Mouse (Mus musculus): ENCODE measurements at regions not wholly inside any gene's neighbourhood (a gene's known extent, or its start where the extent isn't known, plus 50 kb on each side); places are given as distances from the start of the nearest gene placed in this dataset.

GRCm38 (mm10) chr4:131496900-131497299 is 341.2 kb downstream of the Ptpru start:
- TF ChIP-seq KAT2A (IDR thresholded peaks at IDR 0.05; ENCODE audit: insufficient replicate concordance, low read length) (no peak), HCFC1 (IDR thresholded peaks at IDR 0.05; ENCODE audit: low read depth, low read length) (no peak), SIN3A (IDR thresholded peaks at IDR 0.05; ENCODE audit: low read length) (no peak)
- in situ Hi-C loops (cut with MboI; ENCODE audit: low pct_ligation_motif_present, low pct_unique_long_range_greater_than_20kb, low sequenced_read_pairs) (no loop called here), dilution Hi-C loops (cut with MboI; ENCODE audit: extremely low pct_ligation_motif_present, extremely low pct_unique_long_range_greater_than_20kb, low sequenced_read_pairs) (no loop called here)
- Histone ChIP-seq H3K9ac (ENCODE audit: insufficient read depth, low read depth) (no peak overlapping the region), H3K36me3 (replicated peaks in 1 of 2; ENCODE audit: control insufficient read depth in 1 of 2, insufficient read depth in 1 of 2, low read length in 1 of 2) (no peaks in the 10 kb centered on the region), H3K27me3 (replicated peaks) (peaks cover 94% of the 10 kb centered on the region), H3K79me2 (replicated peaks; ENCODE audit: control insufficient read depth, extremely low read depth, insufficient read depth, poor library complexity, severe bottlenecking) (no peaks in the 10 kb centered on the region), H3K9me3 (replicated peaks; ENCODE audit: low read length) (peaks cover 3% of the 10 kb centered on the region), H3K4me2 (ENCODE audit: insufficient read depth, low read depth, poor library complexity, severe bottlenecking) (no peak overlapping the region), H3K4me3 (replicated peaks in 1 of 3; ENCODE audit: low read depth in 2 of 3, low read length in 2 of 3, poor library complexity in 1 of 3) (no peak overlapping the region), H3K4me1 (ENCODE audit: control insufficient read depth in 1 of 2, insufficient read depth in 2 of 2) (no peaks in the 10 kb centered on the region), H3K27ac (ENCODE audit: insufficient read depth, low read depth) (no peak overlapping the region)
- no peak for DNase-seq (ENCODE audit: extremely low read depth)

- peaks cover 9% of the 10 kb centered on the region for H3K9me3 ChIP-seq (replicated peaks; ENCODE audit: low read length)
- no peak for DNase-seq (ENCODE audit: extremely low read depth)
- no peaks in the 10 kb centered on the region for H3K36me3 ChIP-seq (replicated peaks in 1 of 2; ENCODE audit: control insufficient read depth in 1 of 2, insufficient read depth in 1 of 2, low read length in 1 of 2)
- no peaks in the 10 kb centered on the region for H3K4me1 ChIP-seq (ENCODE audit: control insufficient read depth in 1 of 2, insufficient read depth in 2 of 2)
- TF ChIP-seq CTCF (conservative IDR thresholded peaks at IDR 0.05 in 1 of 2, IDR thresholded peaks at IDR 0.05 in 1 of 2; ENCODE audit: low read depth in 2 of 2, low read length in 2 of 2): no peak
- TF ChIP-seq SMC3 (IDR thresholded peaks at IDR 0.05; ENCODE audit: low read depth, low read length): no peak
- no peak for TF ChIP-seq MAFK (IDR thresholded peaks at IDR 0.05; ENCODE audit: insufficient replicate concordance, low read length)
- TF ChIP-seq IRF4 (IDR thresholded peaks at IDR 0.05; ENCODE audit: low read depth, low read length): no peak
- TF ChIP-seq CHD2 (IDR thresholded peaks at IDR 0.05; ENCODE audit: low read length): no peak
- no peak for TF ChIP-seq POLR2A (IDR thresholded peaks at IDR 0.05; ENCODE audit: low read depth, low read length)
- no peak overlapping the region for H3K4me2 ChIP-seq (ENCODE audit: insufficient read depth, low read depth, poor library complexity, severe bottlenecking)
- no peaks in the 10 kb centered on the region for H3K79me2 ChIP-seq (replicated peaks; ENCODE audit: control insufficient read depth, extremely low read depth, insufficient read depth, poor library complexity, severe bottlenecking)
- no peak overlapping the region for H3K27ac ChIP-seq (ENCODE audit: insufficient read depth, low read depth)
- dilution Hi-C loops (cut with MboI; ENCODE audit: extremely low pct_ligation_motif_present, extremely low pct_unique_long_range_greater_than_20kb, low sequenced_read_pairs) (no loop called here), in situ Hi-C loops (cut with MboI; ENCODE audit: low pct_ligation_motif_present, low pct_unique_long_range_greater_than_20kb, low sequenced_read_pairs) (no loop called here)
- H3K4me3 ChIP-seq (replicated peaks in 1 of 3; ENCODE audit: low read depth in 2 of 3, low read length in 2 of 3, poor library complexity in 1 of 3): no peak overlapping the region
- H3K9ac ChIP-seq (ENCODE audit: insufficient read depth, low read depth): no peak overlapping the region
- H3K27me3 ChIP-seq (replicated peaks): peaks cover 83% of the 10 kb centered on the region
These were observed 337.0 kb downstream of the Ptpru start for GRCm38 (mm10) chr4:131500928-131501650.

- no peak for TF ChIP-seq SIN3A (IDR thresholded peaks at IDR 0.05; ENCODE audit: low read length)
- TF ChIP-seq ZC3H11A (IDR thresholded peaks at IDR 0.05; ENCODE audit: low read depth, low read length): no peak
- no peak for TF ChIP-seq HCFC1 (IDR thresholded peaks at IDR 0.05; ENCODE audit: low read depth, low read length)
- TF ChIP-seq RCOR1 (conservative IDR thresholded peaks at IDR 0.05; ENCODE audit: low read depth, low read length): no peak
- TF ChIP-seq BHLHE40 (IDR thresholded peaks at IDR 0.05; ENCODE audit: low read depth, low read length): no peak
- TF ChIP-seq UBTF (IDR thresholded peaks at IDR 0.05; ENCODE audit: low read depth, low read length): no peak
- TF ChIP-seq ZMIZ1 (IDR thresholded peaks at IDR 0.05; ENCODE audit: low read depth, low read length): no peak
- TF ChIP-seq GABPA (IDR thresholded peaks at IDR 0.05; ENCODE audit: insufficient replicate concordance, low read depth, low read length): no peak
- TF ChIP-seq ETS1 (conservative IDR thresholded peaks at IDR 0.05; ENCODE audit: low read depth, low read length): no peak
- TF ChIP-seq ELF1 (IDR thresholded peaks at IDR 0.05; ENCODE audit: low read depth, low read length): no peak
- TF ChIP-seq MAFK (IDR thresholded peaks at IDR 0.05; ENCODE audit: insufficient replicate concordance, low read length): no peak
- TF ChIP-seq IRF4 (IDR thresholded peaks at IDR 0.05; ENCODE audit: low read depth, low read length): no peak
- TF ChIP-seq CTCF (conservative IDR thresholded peaks at IDR 0.05 in 1 of 2, IDR thresholded peaks at IDR 0.05 in 1 of 2; ENCODE audit: low read depth in 2 of 2, low read length in 2 of 2): no peak
- TF ChIP-seq NELFE (IDR thresholded peaks at IDR 0.05; ENCODE audit: low read depth, low read length): no peak
- no peak for TF ChIP-seq CHD2 (IDR thresholded peaks at IDR 0.05; ENCODE audit: low read length)
- TF ChIP-seq ZNF384 (IDR thresholded peaks at IDR 0.05; ENCODE audit: low read depth, low read length): no peak
- H3K4me3 ChIP-seq (replicated peaks in 1 of 3; ENCODE audit: low read depth in 2 of 3, low read length in 2 of 3, poor library complexity in 1 of 3): no peak overlapping the region
- DNase-seq (ENCODE audit: extremely low read depth): no peak
- peaks cover 6% of the 10 kb centered on the region for H3K9me3 ChIP-seq (replicated peaks; ENCODE audit: low read length)
- H3K79me2 ChIP-seq (replicated peaks; ENCODE audit: control insufficient read depth, extremely low read depth, insufficient read depth, poor library complexity, severe bottlenecking): no peaks in the 10 kb centered on the region
- H3K4me1 ChIP-seq (ENCODE audit: control insufficient read depth in 1 of 2, insufficient read depth in 2 of 2): peaks cover 0 to 3% of the 10 kb centered on the region in 2 experiments; a peak in 2 of 4 replicates
- no peak overlapping the region for H3K9ac ChIP-seq (ENCODE audit: insufficient read depth, low read depth)
- in situ Hi-C loops (cut with MboI; ENCODE audit: low pct_ligation_motif_present, low pct_unique_long_range_greater_than_20kb, low sequenced_read_pairs): no loop called here
- no peak overlapping the region for H3K4me2 ChIP-seq (ENCODE audit: insufficient read depth, low read depth, poor library complexity, severe bottlenecking)
- peaks cover 78% of the 10 kb centered on the region for H3K27me3 ChIP-seq (replicated peaks)
- dilution Hi-C loops (cut with MboI; ENCODE audit: extremely low pct_ligation_motif_present, extremely low pct_unique_long_range_greater_than_20kb, low sequenced_read_pairs): no loop called here
- H3K27ac ChIP-seq (ENCODE audit: insufficient read depth, low read depth): no peak overlapping the region
- H3K36me3 ChIP-seq (replicated peaks in 1 of 2; ENCODE audit: control insufficient read depth in 1 of 2, insufficient read depth in 1 of 2, low read length in 1 of 2): no peaks in the 10 kb centered on the region
These were observed 329.9 kb downstream of the Ptpru start for GRCm38 (mm10) chr4:131508154-131508553.

Measured in CH12.LX (cell line).